Mouse (Mus musculus): Measurements from ENCODE around the gene Sipa1l1. TPM values are rescaled to one million over a fixed set of nuclear protein-coding genes. Genes with fewer than 3 reads are reported as not detected.

Gene Sipa1l1
- 100 to 1,000 TPM; 242 to 306 TPM for total RNA-seq (2021)

- peak; percentile 95 for DNase-seq (ENCODE audit: low spot score in 2 of 2)
- intact Hi-C loops (cut with DNase I), result loop anchor here (1.0 to 2.0 kb wide), 2 partner anchors 64 to 96 kb away; no protein-coding TSS in a partner anchor
Measured at GRCm38 (mm10) chr12:82168820-82169533, at the start of gene Sipa1l1. Sipa1l1 (plus strand) TSS chr12:82169320.

GRCm38 (mm10) chr12:82121947-82122346 lies 47.2 kb upstream of the Sipa1l1 start:
- intact Hi-C loops (cut with DNase I), result no loop called here
- peak; percentile 25 for DNase-seq (ENCODE audit: low spot score in 2 of 2)

- intact Hi-C loops (cut with DNase I), result no loop called here
- DNase-seq (ENCODE audit: low spot score in 2 of 2), result peak; percentile 23 to 37
Measured at GRCm38 (mm10) chr12:82122450-82123249, 46.5 kb upstream of the Sipa1l1 start.

GRCm38 (mm10) chr12:82126796-82127195 lies 42.3 kb upstream of the Sipa1l1 start:
- intact Hi-C loops (cut with DNase I), result no loop called here
- no peak for DNase-seq (ENCODE audit: low spot score in 2 of 2)

- DNase-seq (ENCODE audit: low spot score in 2 of 2), result no peak
- intact Hi-C loops (cut with DNase I), result no loop called here
Measured at GRCm38 (mm10) chr12:82139234-82140166, 29.6 kb upstream of the Sipa1l1 start.

- intact Hi-C loops (cut with DNase I), result no loop called here
- DNase-seq (ENCODE audit: low spot score in 2 of 2), result no peak
Measured at GRCm38 (mm10) chr12:82143371-82143770, 25.7 kb upstream of the Sipa1l1 start.

- no peak for DNase-seq (ENCODE audit: low spot score in 2 of 2)
- intact Hi-C loops (cut with DNase I), result no loop called here
Measured at GRCm38 (mm10) chr12:82145173-82145572, 23.9 kb upstream of the Sipa1l1 start.

- intact Hi-C loops (cut with DNase I), result no loop called here
- no peak for DNase-seq (ENCODE audit: low spot score in 2 of 2)
Measured at GRCm38 (mm10) chr12:82147021-82147693, 22.0 kb upstream of the Sipa1l1 start.

GRCm38 (mm10) chr12:82148328-82148930 lies 20.7 kb upstream of the Sipa1l1 start:
- intact Hi-C loops (cut with DNase I), result no loop called here
- DNase-seq (ENCODE audit: low spot score in 2 of 2), result no peak

GRCm38 (mm10) chr12:82151019-82151418 lies 18.1 kb upstream of the Sipa1l1 start:
- intact Hi-C loops (cut with DNase I), result no loop called here

GRCm38 (mm10) chr12:82154527-82154926 lies 14.6 kb upstream of the Sipa1l1 start:
- no peak for DNase-seq (ENCODE audit: low spot score in 2 of 2)
- intact Hi-C loops (cut with DNase I), result no loop called here

More at GRCm38 (mm10) chr12:82151019-82151418, 18.1 kb upstream of the Sipa1l1 start:
- DNase-seq (ENCODE audit: low spot score in 2 of 2), result no peak

- intact Hi-C loops (cut with DNase I), result no loop called here
- peak; percentile 27 to 50 for DNase-seq (ENCODE audit: low spot score in 2 of 2)
Measured at GRCm38 (mm10) chr12:82158516-82158915, 10.6 kb upstream of the Sipa1l1 start.

GRCm38 (mm10) chr12:82159372-82159771 lies 9.7 kb upstream of the Sipa1l1 start:
- intact Hi-C loops (cut with DNase I), result no loop called here
- DNase-seq (ENCODE audit: low spot score in 2 of 2), result no peak

- intact Hi-C loops (cut with DNase I), result no loop called here
- no peak for DNase-seq (ENCODE audit: low spot score in 2 of 2)
Measured at GRCm38 (mm10) chr12:82165651-82166050, 3.5 kb upstream of the Sipa1l1 start.

GRCm38 (mm10) chr12:82166101-82166571 lies 3.0 kb upstream of the Sipa1l1 start:
- intact Hi-C loops (cut with DNase I), result no loop called here
- DNase-seq (ENCODE audit: low spot score in 2 of 2), result no peak

- intact Hi-C loops (cut with DNase I), result loop anchor here (1.0 to 10.0 kb wide), 6 partner anchors 58 to 298 kb away; no protein-coding TSS in a partner anchor
Measured at GRCm38 (mm10) chr12:82169571-82170431, 681 bp downstream of the Sipa1l1 start.

GRCm38 (mm10) chr12:82170461-82171279 lies 1.6 kb downstream of the Sipa1l1 start:
- intact Hi-C loops (cut with DNase I), result loop anchor here (5.0 to 10.0 kb wide), 4 partner anchors 57 to 297 kb away; no protein-coding TSS in a partner anchor
- DNase-seq (ENCODE audit: low spot score in 2 of 2), result no peak

More at GRCm38 (mm10) chr12:82169571-82170431, 681 bp downstream of the Sipa1l1 start:
- DNase-seq (ENCODE audit: low spot score in 2 of 2), result peak; percentile 80 to 88
